Mouse (Mus musculus) embryonic facial prominence, embryonic 15.5 days (tissue): Measurements from ENCODE around the gene Cilp. TPM values are rescaled to one million over a fixed set of nuclear protein-coding genes. Genes with fewer than 3 reads are reported as not detected.

Experiments used
- ATAC-seq: fragments of 200-750 bp; cut with Nextera tagmentation; 2 replicates; pipeline ENCODE4 v1.8.0; 2017; ENCODE audit warnings: low read depth, moderate TSS enrichment; ENCODE audit not compliant: insufficient number of reproducible peaks, low FRiP score, low TSS enrichment
- H3K27ac ChIP-seq: fragments of 300-500 bp; sonication (generic); replicated peaks from 2 replicates; pipeline ENCODE4 v1.5.1; 2015; ENCODE audit warnings: mild to moderate bottlenecking, inconsistent platforms
- H3K27me3 ChIP-seq: fragments of 300-500 bp; sonication (generic); 2 replicates; pipeline ENCODE4 v1.6.1; 2015; ENCODE audit warnings: inconsistent platforms
- H3K36me3 ChIP-seq: fragments of 300-500 bp; sonication (generic); 2 replicates; pipeline ENCODE4 v1.6.1; 2015; ENCODE audit warnings: mild to moderate bottlenecking, inconsistent platforms
- H3K4me1 ChIP-seq: fragments of 300-500 bp; sonication (generic); 2 replicates; pipeline ENCODE4 v1.6.1; 2015; ENCODE audit warnings: inconsistent platforms
- H3K4me2 ChIP-seq: fragments of 300-500 bp; sonication (generic); replicated peaks from 2 replicates; pipeline ENCODE4 v1.6.1; 2015; ENCODE audit warnings: mild to moderate bottlenecking, inconsistent platforms
- H3K4me3 ChIP-seq: fragments of 300-500 bp; sonication (generic); replicated peaks from 2 replicates; pipeline ENCODE4 v1.5.1; 2015; ENCODE audit warnings: mild to moderate bottlenecking, inconsistent platforms
- H3K9ac ChIP-seq: fragments of 300-500 bp; sonication (generic); 2 replicates; pipeline ENCODE4 v1.6.1; 2015; ENCODE audit warnings: inconsistent platforms
- H3K9me3 ChIP-seq: fragments of 300-500 bp; sonication (generic); replicated peaks from 2 replicates; pipeline ENCODE4 v1.6.1; 2016; ENCODE audit warnings: inconsistent platforms
- WGBS: fragments of 180-500 bp; shearing (Covaris S2); methylation state at CpG from one replicate; pipeline ENCODE4 v1.1.7; 2015; 5-methylcytosine and 5-hydroxymethylcytosine counted together
- polyA plus RNA-seq: library from polyadenylated mRNA; unstranded; fragments of >200 nt; fragmentation: Nextera tagmentation; extraction: Ambion mirVana; gene quantifications from 2 replicates; pipeline ENCODE4 v1.2.1, GENCODE M21; 2015

Gene Cilp
- polyA plus RNA-seq, 1 experiment from 2014 or later: 2.6 TPM

GRCm38 (mm10) chr9:65294716-65295378 is 29.9 kb downstream of the Cilp start:
- H3K27ac ChIP-seq: peak overlapping the region; percentile 95
- no peaks in the 10 kb centered on the region for H3K9me3 ChIP-seq
- H3K27me3 ChIP-seq: no peaks in the 10 kb centered on the region
- 2% methylated on average over 28 of the region's 28 CpGs for WGBS
- H3K9ac ChIP-seq: peak overlapping the region; percentile 98
- no peak for ATAC-seq
- peak overlapping the region; percentile 74 for H3K4me2 ChIP-seq
- peaks cover 15% of the 10 kb centered on the region; the same call in 1 of the 2 replicates for H3K36me3 ChIP-seq
- H3K4me3 ChIP-seq: peak overlapping the region; percentile 98
- peaks cover 16% of the 10 kb centered on the region for H3K4me1 ChIP-seq

- Histone ChIP-seq H3K9ac (no peak overlapping the region), H3K9me3 (no peaks in the 10 kb centered on the region), H3K27ac (no peak overlapping the region), H3K4me1 (peaks cover 16% of the 10 kb centered on the region), H3K4me3 (no peak overlapping the region), H3K4me2 (no peak overlapping the region), H3K36me3 (peaks cover 28% of the 10 kb centered on the region), H3K27me3 (no peaks in the 10 kb centered on the region)
- 99% methylated on average over 2 of the region's 2 CpGs for WGBS
- ATAC-seq: no peak
These were observed 32.1 kb downstream of the Cilp start for GRCm38 (mm10) chr9:65297056-65297455.

GRCm38 (mm10) chr9:65298761-65299160 is 33.8 kb downstream of the Cilp start:
- H3K27me3 ChIP-seq: no peaks in the 10 kb centered on the region
- no peak overlapping the region for H3K4me2 ChIP-seq
- H3K9ac ChIP-seq: no peak overlapping the region
- H3K27ac ChIP-seq: no peak overlapping the region
- no peaks in the 10 kb centered on the region for H3K9me3 ChIP-seq
- 73% methylated on average over 3 of the region's 3 CpGs for WGBS
- H3K4me1 ChIP-seq: peaks cover 9% of the 10 kb centered on the region
- ATAC-seq: no peak
- H3K4me3 ChIP-seq: no peak overlapping the region
- peaks cover 45% of the 10 kb centered on the region for H3K36me3 ChIP-seq

GRCm38 (mm10) chr9:65299650-65300049 is 34.7 kb downstream of the Cilp start:
- no peaks in the 10 kb centered on the region for H3K9me3 ChIP-seq
- ATAC-seq: no peak
- H3K27ac ChIP-seq: no peak overlapping the region
- no peak overlapping the region for H3K4me2 ChIP-seq
- H3K4me3 ChIP-seq: no peak overlapping the region
- 94% methylated on average over 7 of the region's 7 CpGs for WGBS
- peaks cover 48% of the 10 kb centered on the region for H3K36me3 ChIP-seq
- peaks cover 9% of the 10 kb centered on the region for H3K4me1 ChIP-seq
- H3K27me3 ChIP-seq: no peaks in the 10 kb centered on the region
- H3K9ac ChIP-seq: no peak overlapping the region

GRCm38 (mm10) chr9:65302327-65302983 is 37.5 kb downstream of the Cilp start:
- Histone ChIP-seq H3K4me2 (no peak overlapping the region), H3K9ac (no peak overlapping the region), H3K4me3 (no peak overlapping the region), H3K36me3 (peaks cover 61% of the 10 kb centered on the region), H3K27ac (no peak overlapping the region), H3K9me3 (no peaks in the 10 kb centered on the region), H3K27me3 (no peaks in the 10 kb centered on the region), H3K4me1 (no peaks in the 10 kb centered on the region)
- no peak for ATAC-seq
- WGBS: 90% methylated on average over 4 of the region's 4 CpGs

- Histone ChIP-seq H3K4me2 (no peak overlapping the region), H3K27ac (no peak overlapping the region), H3K4me1 (no peaks in the 10 kb centered on the region), H3K4me3 (no peak overlapping the region), H3K36me3 (peaks cover 67% of the 10 kb centered on the region), H3K27me3 (no peaks in the 10 kb centered on the region), H3K9me3 (no peaks in the 10 kb centered on the region), H3K9ac (no peak overlapping the region)
- WGBS: 92% methylated on average over 4 of the region's 4 CpGs
- ATAC-seq: no peak
These were observed 38.6 kb downstream of the Cilp start for GRCm38 (mm10) chr9:65303586-65303985.

GRCm38 (mm10) chr9:65304300-65304699 is 39.3 kb downstream of the Cilp start:
- no peak for ATAC-seq
- H3K27ac ChIP-seq: no peak overlapping the region
- no peaks in the 10 kb centered on the region for H3K9me3 ChIP-seq
- H3K4me1 ChIP-seq: no peaks in the 10 kb centered on the region
- no peaks in the 10 kb centered on the region for H3K27me3 ChIP-seq
- no peak overlapping the region for H3K4me2 ChIP-seq
- H3K36me3 ChIP-seq: peaks cover 71% of the 10 kb centered on the region
- WGBS: 77% methylated on average over 4 of the region's 4 CpGs
- no peak overlapping the region for H3K4me3 ChIP-seq
- no peak overlapping the region for H3K9ac ChIP-seq

- no peaks in the 10 kb centered on the region for H3K27me3 ChIP-seq
- no peaks in the 10 kb centered on the region for H3K9me3 ChIP-seq
- no peak; the same call in 1 of the 2 replicates for ATAC-seq
- 94% methylated on average over 2 of the region's 2 CpGs for WGBS
- H3K27ac ChIP-seq: no peak overlapping the region
- H3K4me2 ChIP-seq: no peak overlapping the region
- no peaks in the 10 kb centered on the region for H3K4me1 ChIP-seq
- H3K9ac ChIP-seq: no peak overlapping the region
- H3K36me3 ChIP-seq: peaks cover 68% of the 10 kb centered on the region
- no peak overlapping the region for H3K4me3 ChIP-seq
These were observed 41.7 kb downstream of the Cilp start for GRCm38 (mm10) chr9:65306672-65307071.

GRCm38 (mm10) chr9:65308011-65308410 is 43.0 kb downstream of the Cilp start:
- peaks cover 69% of the 10 kb centered on the region for H3K36me3 ChIP-seq
- no peaks in the 10 kb centered on the region for H3K4me1 ChIP-seq
- H3K9me3 ChIP-seq: no peaks in the 10 kb centered on the region
- no peak overlapping the region for H3K27ac ChIP-seq
- H3K4me2 ChIP-seq: no peak overlapping the region
- H3K4me3 ChIP-seq: no peak overlapping the region
- WGBS: 80% methylated on average over 1 of the region's 1 CpGs
- H3K9ac ChIP-seq: no peak overlapping the region
- no peaks in the 10 kb centered on the region for H3K27me3 ChIP-seq
- ATAC-seq: no peak

GRCm38 (mm10) chr9:65312669-65313357 is 47.8 kb downstream of the Cilp start:
- Histone ChIP-seq H3K36me3 (peaks cover 61% of the 10 kb centered on the region), H3K9me3 (no peaks in the 10 kb centered on the region), H3K9ac (no peak overlapping the region; the same call in 1 of the 2 replicates), H3K4me3 (no peak overlapping the region), H3K27me3 (no peaks in the 10 kb centered on the region), H3K4me1 (no peaks in the 10 kb centered on the region), H3K27ac (no peak overlapping the region), H3K4me2 (no peak overlapping the region)
- peak; percentile 19; the same call in 1 of the 2 replicates for ATAC-seq
- 97% methylated on average over 4 of the region's 4 CpGs for WGBS

GRCm38 (mm10) chr9:65313846-65314245 is 48.9 kb downstream of the Cilp start:
- Histone ChIP-seq H3K4me1 (no peaks in the 10 kb centered on the region), H3K27me3 (no peaks in the 10 kb centered on the region), H3K4me3 (no peak overlapping the region), H3K9ac (no peak overlapping the region), H3K36me3 (peaks cover 60% of the 10 kb centered on the region), H3K9me3 (no peaks in the 10 kb centered on the region), H3K27ac (no peak overlapping the region), H3K4me2 (no peak overlapping the region)
- no peak for ATAC-seq
- 96% methylated on average over 1 of the region's 1 CpGs for WGBS
